Mouse (Mus musculus) myocyte (in vitro differentiated cells): ENCODE data around the gene Gpc6. TPM values are rescaled to one million over a fixed set of nuclear protein-coding genes. Genes with fewer than 3 reads are reported as not detected.
"Not testable (repeated sequence)": the region's sequence is repeated elsewhere in the genome, so short reads cannot be mapped to it uniquely, and the experiment has no call there.

ENCODE experiments used
- H3K27me3 ChIP-seq: one replicate; pipeline ENCODE4 v1.6.1; 2011; ENCODE audit not compliant: control insufficient read depth, insufficient read depth, insufficient read length
- H3K36me3 ChIP-seq: one replicate; pipeline ENCODE4 v1.6.1; 2011; ENCODE audit not compliant: control insufficient read depth, insufficient read depth
- H3K4me2 ChIP-seq: one replicate; pipeline ENCODE4 v1.6.1; 2011; ENCODE audit warnings: low read depth, control low read depth
- H3K4me3 ChIP-seq: one replicate; pipeline ENCODE4 v1.5.1; 2011; ENCODE audit warnings: mild to moderate bottlenecking, control low read depth, moderate library complexity
- H3K79me2 ChIP-seq: one replicate; pipeline ENCODE4 v1.6.1; 2011; ENCODE audit not compliant: control insufficient read depth, insufficient read depth
- H3ac ChIP-seq: one replicate; pipeline ENCODE4 v1.6.1; 2011; ENCODE audit not compliant: control insufficient read depth, insufficient read length
- CEBPB ChIP-seq: IDR thresholded peaks from 2 replicates; pipeline ENCODE4 v1.6.1; 2011; ENCODE audit warnings: mild to moderate bottlenecking, moderate library complexity; ENCODE audit not compliant: poor library complexity, insufficient read depth, severe bottlenecking
- E2F4 ChIP-seq: IDR thresholded peaks from one replicate; pipeline ENCODE4 v1.6.1; 2011; ENCODE audit warnings: mild to moderate bottlenecking, control low read depth, moderate library complexity; ENCODE audit not compliant: insufficient read depth
- MAX ChIP-seq: IDR thresholded peaks from one replicate; pipeline ENCODE4 v1.6.1; 2011; ENCODE audit warnings: low read depth, mild to moderate bottlenecking, control low read depth
- MYOD1 ChIP-seq, 3 experiments: IDR thresholded peaks; one replicate each; pipeline ENCODE4 v1.6.1; 2011; ENCODE audit warnings: control low read depth in 2 of 3, low read depth in 2 of 3, mild to moderate bottlenecking in 2 of 3, moderate library complexity in 1 of 3; ENCODE audit not compliant: insufficient read length in 2 of 3, control insufficient read depth in 1 of 3
- MYOG ChIP-seq, 3 experiments: IDR thresholded peaks; one replicate each; pipeline ENCODE4 v1.6.1; 2011; ENCODE audit warnings: control low read depth in 2 of 3, low read depth in 2 of 3, mild to moderate bottlenecking in 2 of 3; ENCODE audit not compliant: insufficient read length in 2 of 3, control insufficient read depth in 1 of 3, insufficient read depth in 1 of 3
- POLR2A ChIP-seq: IDR thresholded peaks from one replicate; pipeline ENCODE4 v1.6.1; 2011; ENCODE audit warnings: low read depth, mild to moderate bottlenecking, control low read depth, moderate library complexity; ENCODE audit not compliant: insufficient read length
- POLR2AphosphoS2 ChIP-seq: IDR thresholded peaks from one replicate; pipeline ENCODE4 v1.6.1; 2011; ENCODE audit warnings: low read depth, control low read depth; ENCODE audit not compliant: insufficient read length
- REST ChIP-seq: IDR thresholded peaks from one replicate; pipeline ENCODE4 v1.6.1; 2011; ENCODE audit warnings: mild to moderate bottlenecking, control low read depth, moderate library complexity; ENCODE audit not compliant: insufficient read depth, insufficient read length
- SRF ChIP-seq: IDR thresholded peaks from one replicate; pipeline ENCODE4 v1.6.1; 2011; ENCODE audit warnings: low read depth; ENCODE audit not compliant: control insufficient read depth, insufficient read length
- TCF12 ChIP-seq: IDR thresholded peaks from one replicate; pipeline ENCODE4 v1.6.1; 2011; ENCODE audit warnings: mild to moderate bottlenecking, control low read depth; ENCODE audit not compliant: poor library complexity, insufficient read depth, severe bottlenecking
- TCF3 ChIP-seq: IDR thresholded peaks from one replicate; pipeline ENCODE4 v1.6.1; 2011; ENCODE audit warnings: low read depth, control low read depth; ENCODE audit not compliant: insufficient read length
- USF1 ChIP-seq: IDR thresholded peaks from one replicate; pipeline ENCODE4 v1.6.1; 2011; ENCODE audit warnings: low read depth, mild to moderate bottlenecking, control low read depth, moderate library complexity
- polyA plus RNA-seq: library from polyadenylated mRNA; unstranded; fragments of >200 nt; fragmentation: generic; extraction: Trizol; gene quantifications from one replicate; pipeline ENCODE4 v1.2.1, GENCODE M21; 2012; ENCODE audit warnings: missing spikeins

Gene Gpc6
- polyA plus RNA-seq, 1 experiment: 5.0 TPM

GRCm38 (mm10) chr14:117427776-117428175, 502.7 kb downstream of the Gpc6 start:
- Histone ChIP-seq H3K36me3 (no peaks in the 10 kb centered on the region), H3K4me3 (no peak overlapping the region), H3K27me3 (no peaks in the 10 kb centered on the region), H3K79me2 (no peaks in the 10 kb centered on the region), H3ac (no peak overlapping the region), H3K4me2 (no peak overlapping the region)
- no peak for TF ChIP-seq POLR2AphosphoS2
- TF ChIP-seq REST: no peak

- Histone ChIP-seq H3K4me3 (no peak overlapping the region), H3K27me3 (no peaks in the 10 kb centered on the region)
- TF ChIP-seq TCF3 (no peak), MAX (no peak), E2F4 (no peak), USF1 (no peak), SRF (no peak), REST (no peak), MYOG (IDR thresholded peaks at IDR 0.05; ENCODE audit: control insufficient read depth in 1 of 3, insufficient read depth in 1 of 3, insufficient read length in 2 of 3, low read depth in 2 of 3) (no peak), TCF12 (no peak), POLR2A (no peak), CEBPB (no peak), MYOD1 (IDR thresholded peaks at IDR 0.05; ENCODE audit: control insufficient read depth in 1 of 3, insufficient read length in 2 of 3, low read depth in 2 of 3) (no peak), POLR2AphosphoS2 (no peak)
These were observed 510.6 kb downstream of the Gpc6 start for GRCm38 (mm10) chr14:117435739-117436138.

GRCm38 (mm10) chr14:117446675-117447231, 521.6 kb downstream of the Gpc6 start:
- not testable (repeated sequence) for H3K79me2 ChIP-seq, H3K36me3 ChIP-seq, H3ac ChIP-seq, H3K4me2 ChIP-seq, H3K4me3 ChIP-seq, H3K27me3 ChIP-seq

More at GRCm38 (mm10) chr14:117435739-117436138, 510.6 kb downstream of the Gpc6 start:
- Histone ChIP-seq H3K4me2 (no peak overlapping the region), H3ac (no peak overlapping the region), H3K36me3 (no peaks in the 10 kb centered on the region), H3K79me2 (no peaks in the 10 kb centered on the region)

GRCm38 (mm10) chr14:117451391-117451991, 526.4 kb downstream of the Gpc6 start:
- H3ac ChIP-seq: no peak overlapping the region
- H3K4me3 ChIP-seq: no peak overlapping the region
- TF ChIP-seq SRF (no peak), E2F4 (no peak), MAX (no peak), MYOD1 (IDR thresholded peaks at IDR 0.05; ENCODE audit: control insufficient read depth in 1 of 3, insufficient read length in 2 of 3, low read depth in 2 of 3) (no peak), POLR2AphosphoS2 (no peak), POLR2A (no peak), TCF12 (no peak), TCF3 (no peak), MYOG (IDR thresholded peaks at IDR 0.05; ENCODE audit: control insufficient read depth in 1 of 3, insufficient read depth in 1 of 3, insufficient read length in 2 of 3, low read depth in 2 of 3) (no peak)
- no peaks in the 10 kb centered on the region for H3K79me2 ChIP-seq
- no peaks in the 10 kb centered on the region for H3K27me3 ChIP-seq
- no peaks in the 10 kb centered on the region for H3K36me3 ChIP-seq
- no peak overlapping the region for H3K4me2 ChIP-seq

- Histone ChIP-seq H3K4me3 (no peak overlapping the region), H3K27me3 (no peaks in the 10 kb centered on the region), H3ac (no peak overlapping the region), H3K36me3 (no peaks in the 10 kb centered on the region), H3K79me2 (no peaks in the 10 kb centered on the region), H3K4me2 (no peak overlapping the region)
- TF ChIP-seq TCF3: no peak
- TF ChIP-seq E2F4: no peak
- no peak for TF ChIP-seq CEBPB
- TF ChIP-seq POLR2AphosphoS2: no peak
- no peak for TF ChIP-seq REST
- TF ChIP-seq MYOD1 (IDR thresholded peaks at IDR 0.05; ENCODE audit: control insufficient read depth in 1 of 3, insufficient read length in 2 of 3, low read depth in 2 of 3): no peak
- no peak for TF ChIP-seq USF1
- TF ChIP-seq TCF12: no peak
- TF ChIP-seq POLR2A: no peak
- TF ChIP-seq MAX: no peak
- TF ChIP-seq SRF: no peak
- TF ChIP-seq MYOG (IDR thresholded peaks at IDR 0.05; ENCODE audit: control insufficient read depth in 1 of 3, insufficient read depth in 1 of 3, insufficient read length in 2 of 3, low read depth in 2 of 3): no peak
These were observed 527.0 kb downstream of the Gpc6 start for GRCm38 (mm10) chr14:117452150-117452549.
